Mouse (Mus musculus): ENCODE data around the gene Smpdl3a.

Smpdl3a gene

GRCm38 (mm10) chr10:57794018-57794417, at the start of gene Smpdl3a:
Smpdl3a (plus strand) TSS chr10:57794335.
- DNase-seq (ENCODE audit: low spot score), result no peak

GRCm38 (mm10) chr10:57745452-57745851, 48.7 kb upstream of the Smpdl3a start:
- DNase-seq (ENCODE audit: low spot score), result no peak

GRCm38 (mm10) chr10:57747127-57747526, 47.0 kb upstream of the Smpdl3a start:
- no peak for DNase-seq (ENCODE audit: low spot score)

GRCm38 (mm10) chr10:57753343-57753742, 40.8 kb upstream of the Smpdl3a start:
- DNase-seq (ENCODE audit: low spot score), result no peak

GRCm38 (mm10) chr10:57755201-57755736, 38.9 kb upstream of the Smpdl3a start:
- no peak for DNase-seq (ENCODE audit: low spot score)

GRCm38 (mm10) chr10:57758999-57759398, 35.1 kb upstream of the Smpdl3a start:
- no peak for DNase-seq (ENCODE audit: low spot score)

GRCm38 (mm10) chr10:57760694-57761093, 33.4 kb upstream of the Smpdl3a start:
- DNase-seq (ENCODE audit: low spot score), result no peak

- no peak for DNase-seq (ENCODE audit: low spot score)
Observed at GRCm38 (mm10) chr10:57763044-57763443, 31.1 kb upstream of the Smpdl3a start.

- no peak for DNase-seq (ENCODE audit: low spot score)
Observed at GRCm38 (mm10) chr10:57783289-57784130, 10.6 kb upstream of the Smpdl3a start.

- DNase-seq (ENCODE audit: low spot score), result no peak
Observed at GRCm38 (mm10) chr10:57784131-57784875, 9.8 kb upstream of the Smpdl3a start.

- DNase-seq (ENCODE audit: low spot score), result no peak
Observed at GRCm38 (mm10) chr10:57784876-57785150, 9.3 kb upstream of the Smpdl3a start, which contains the start of gene Fabp7. Fabp7 (plus strand) TSS chr10:57784881.

- no peak for DNase-seq (ENCODE audit: low spot score)
Observed at GRCm38 (mm10) chr10:57785552-57785951, 8.6 kb upstream of the Smpdl3a start.

- DNase-seq (ENCODE audit: low spot score), result no peak
Observed at GRCm38 (mm10) chr10:57792957-57793356, 1.2 kb upstream of the Smpdl3a start.

- DNase-seq (ENCODE audit: low spot score), result peak; percentile 34
Observed at GRCm38 (mm10) chr10:57794491-57795461, 641 bp downstream of the Smpdl3a start.

- DNase-seq (ENCODE audit: low spot score), result no peak
Observed at GRCm38 (mm10) chr10:57795542-57795941, 1.4 kb downstream of the Smpdl3a start.

GRCm38 (mm10) chr10:57796057-57796456, 1.9 kb downstream of the Smpdl3a start:
- DNase-seq (ENCODE audit: low spot score), result peak; percentile 29

GRCm38 (mm10) chr10:57799486-57799885, 5.4 kb downstream of the Smpdl3a start:
- no peak for DNase-seq (ENCODE audit: low spot score)

- DNase-seq (ENCODE audit: low spot score), result peak; percentile 82
Observed at GRCm38 (mm10) chr10:57807754-57808153, 13.6 kb downstream of the Smpdl3a start.

GRCm38 (mm10) chr10:57812161-57812856, 18.2 kb downstream of the Smpdl3a start:
- no peak for DNase-seq (ENCODE audit: low spot score)

- DNase-seq (ENCODE audit: low spot score), result no peak
Observed at GRCm38 (mm10) chr10:57814295-57814694, 20.2 kb downstream of the Smpdl3a start.

GRCm38 (mm10) chr10:57815869-57816268, 21.7 kb downstream of the Smpdl3a start:
- no peak for DNase-seq (ENCODE audit: low spot score)
